In genomic region chr17:45586449-45586837, GRCm38 (mm10) we compare ENCODE assay signal across 10 mouse cellular contexts. TPM values are rescaled to one million over a fixed set of nuclear protein-coding genes. Genes with fewer than 3 reads are reported as not detected.
A peak's percentile ranks its signal among the peaks of the same experiment; 100 is the strongest.
DNase-seq lines count a peak whose midpoint lies in the region; ATAC-seq and TF ChIP-seq lines count a peak whose summit lies in the region.
"Had no signal": no experiment of that assay in that cellular context is flagged by ENCODE, and none has a peak within 500 bp of the region (broad histone marks: within the 10 kb centered on the region; RNA-seq: fewer than 3 reads in every experiment).

No protein-coding gene starts in this region.

- DNase-seq in adrenal gland, adult 2 months = peak; percentile 17
- no peak for DNase-seq in adrenal gland, adult 18-20 months (ENCODE audit: low spot score in 2 of 2)
- no peak for DNase-seq in kidney, adult 2 months
- DNase-seq in ES-CJ7 (ENCODE audit: low read depth, low spot score) = peak; percentile 92
- no peak for DNase-seq in urinary bladder, adult 18-20 months (ENCODE audit: low spot score in 2 of 2)
- no peak for DNase-seq in embryo, embryonic 10.5 days (ENCODE audit: low spot score)

- H3K4me2 ChIP-seq in kidney, embryonic 16.5 days (replicated peaks; ENCODE audit: low read depth, low read length) = no peak overlapping the region
- H3K4me2 ChIP-seq in liver, embryonic 12.5 days = 0 out of 2 replicates have a peak overlapping the region, but pooled peaks have one; percentile 10
- H3K4me2 ChIP-seq: midbrain, embryonic 12.5 days had no signal

- H3K27ac ChIP-seq in kidney, adult 2 months (ENCODE audit: insufficient read depth, low read depth, low read length) = peak overlapping the region; percentile 92; the same call in 1 of the 2 replicates
- no peak overlapping the region; the same call in 1 of the 2 replicates for H3K27ac ChIP-seq in kidney, embryonic 16.5 days (ENCODE audit: low read length)
- no peak overlapping the region for H3K27ac ChIP-seq in liver, embryonic 12.5 days

- H3K4me1 ChIP-seq in kidney, adult 2 months (ENCODE audit: control insufficient read depth, insufficient read depth, low read length) = peaks cover 26% of the 10 kb centered on the region
- H3K4me1 ChIP-seq in kidney, embryonic 16.5 days (ENCODE audit: insufficient read depth, low read length) = peaks cover 29% of the 10 kb centered on the region
- peaks cover 73% of the 10 kb centered on the region for H3K4me1 ChIP-seq in liver, embryonic 12.5 days

- TF ChIP-seq CTCF in kidney, adult 2 months (conservative IDR thresholded peaks at IDR 0.05; ENCODE audit: insufficient read depth, insufficient read length, low read depth, low read length) = peak; percentile 55

- no peaks in the 10 kb centered on the region for H3K27me3 ChIP-seq in kidney, adult 2 months (replicated peaks; ENCODE audit: control insufficient read depth, insufficient read depth, low read length)
- no peaks in the 10 kb centered on the region for H3K27me3 ChIP-seq in kidney, embryonic 16.5 days (ENCODE audit: insufficient read depth, low read length)
- H3K27me3 ChIP-seq in liver, embryonic 12.5 days (replicated peaks) = no peaks in the 10 kb centered on the region
- H3K27me3 ChIP-seq: midbrain, embryonic 12.5 days had no signal

- no peak overlapping the region for H3K4me3 ChIP-seq in kidney, adult 2 months (ENCODE audit: insufficient read depth, low read depth, low read length)
- H3K4me3 ChIP-seq in kidney, embryonic 16.5 days (ENCODE audit: low read length) = no peak overlapping the region
- H3K4me3 ChIP-seq in liver, embryonic 12.5 days = no peak overlapping the region
- H3K4me3 ChIP-seq: midbrain, embryonic 12.5 days had no signal

- 94% methylated on average over 3 of the region's 3 CpGs for WGBS in kidney, adult 2 months
- WGBS in kidney, embryonic 16.5 days = 92% methylated on average over 3 of the region's 3 CpGs
- WGBS in liver, embryonic 12.5 days (ENCODE audit: insufficient replicate concordance) = 94% methylated on average over 3 of the region's 3 CpGs

- no peak for TF ChIP-seq POLR2A in kidney, adult 2 months (IDR thresholded peaks at IDR 0.05; ENCODE audit: low read depth, low read length)

- no peak for ATAC-seq in kidney, embryonic 16.5 days (ENCODE audit: low FRiP score, low TSS enrichment)
- ATAC-seq in liver, embryonic 12.5 days = no peak
- ATAC-seq: forebrain, embryonic 14.5 days had no signal

- no peak overlapping the region for H3K9ac ChIP-seq in kidney, embryonic 16.5 days (replicated peaks; ENCODE audit: low read length)
- H3K9ac ChIP-seq in liver, embryonic 12.5 days = 0 out of 2 replicates have a peak overlapping the region, but pooled peaks have one; percentile 10
- H3K9ac ChIP-seq: midbrain, embryonic 12.5 days had no signal

- H3K9me3 ChIP-seq in kidney, embryonic 16.5 days (ENCODE audit: low read length) = peaks cover 9% of the 10 kb centered on the region; the same call in 1 of the 2 replicates
- no peaks in the 10 kb centered on the region for H3K9me3 ChIP-seq in liver, embryonic 12.5 days (replicated peaks)
- H3K9me3 ChIP-seq: midbrain, embryonic 12.5 days had no signal

- no peaks in the 10 kb centered on the region for H3K36me3 ChIP-seq in kidney, adult 2 months (ENCODE audit: control insufficient read depth, insufficient read depth, low read length)
- H3K36me3 ChIP-seq in kidney, embryonic 16.5 days (ENCODE audit: insufficient read depth, low read length) = peaks cover 32% of the 10 kb centered on the region
- H3K36me3 ChIP-seq in liver, embryonic 12.5 days = peaks cover 78% of the 10 kb centered on the region

RNA-seq across cellular contexts. Expression of gene Slc29a1, which starts 13.0 kb away (rescaled TPM):
- 100 to 1,000 TPM; 104 to 197 TPM for total RNA-seq in adrenal gland, adult 2 months (2021)
- polyA plus RNA-seq in adrenal gland, adult 2 months (2012; rRNA removed) = 288 and 410 TPM in 2 replicates
- total RNA-seq in adrenal gland, adult 18-20 months (2021) = 100 to 1,000 TPM; 121 to 161 TPM
- 89.5 and 90.4 TPM in 2 replicates for polyA plus RNA-seq in kidney, adult 2 months (2012; rRNA removed)
- 107 and 116 TPM in 2 replicates for polyA plus RNA-seq in kidney, embryonic 16.5 days (2015; fragmentation: Nextera tagmentation; extraction: Ambion mirVana)
- 260 and 267 TPM in 2 replicates for polyA plus RNA-seq in liver, embryonic 12.5 days (2016; fragmentation: Nextera tagmentation; extraction: Ambion mirVana)

RNA-seq across cellular contexts. Expression of gene Hsp90ab1, which starts 13.4 kb away (rescaled TPM):
- total RNA-seq in adrenal gland, adult 2 months (2021) = 1,000 to 10,000 TPM; 1,973 to 2,851 TPM
- 197 and 291 TPM in 2 replicates for polyA plus RNA-seq in adrenal gland, adult 2 months (2012; rRNA removed)
- total RNA-seq in adrenal gland, adult 18-20 months (2021) = 1,000 to 10,000 TPM; 2,801 to 2,860 TPM
- polyA plus RNA-seq in kidney, adult 2 months (2012; rRNA removed) = 369 and 408 TPM in 2 replicates
- 1,922 and 2,030 TPM in 2 replicates for polyA plus RNA-seq in kidney, embryonic 16.5 days (2015; fragmentation: Nextera tagmentation; extraction: Ambion mirVana)
- polyA plus RNA-seq in liver, embryonic 12.5 days (2016; fragmentation: Nextera tagmentation; extraction: Ambion mirVana) = 1,007 and 1,098 TPM in 2 replicates

RNA-seq across cellular contexts. Expression of gene Mymx, which starts 15.5 kb away (rescaled TPM):
- total RNA-seq in adrenal gland, adult 2 months (2021) = not detected
- polyA plus RNA-seq in adrenal gland, adult 2 months (2012; rRNA removed) = 0.18 and 0.55 TPM in 2 replicates
- not detected for total RNA-seq in adrenal gland, adult 18-20 months (2021)
- polyA plus RNA-seq in kidney, adult 2 months (2012; rRNA removed) = 6.4 and 7.1 TPM in 2 replicates
- 6.2 and 7.4 TPM in 2 replicates for polyA plus RNA-seq in kidney, embryonic 16.5 days (2015; fragmentation: Nextera tagmentation; extraction: Ambion mirVana)
- 0.33 TPM in 1 of 2 replicates, not detected in the other for polyA plus RNA-seq in liver, embryonic 12.5 days (2016; fragmentation: Nextera tagmentation; extraction: Ambion mirVana)
- polyA plus RNA-seq: forebrain, embryonic 14.5 days; midbrain, embryonic 12.5 days had no signal

RNA-seq across cellular contexts. Expression of gene Slc35b2, which starts 22.8 kb away (rescaled TPM):
- 10 to 100 TPM; 43.6 to 59.7 TPM for total RNA-seq in adrenal gland, adult 2 months (2021)
- polyA plus RNA-seq in adrenal gland, adult 2 months (2012; rRNA removed) = 167 and 198 TPM in 2 replicates
- total RNA-seq in adrenal gland, adult 18-20 months (2021) = 10 to 100 TPM; 28.1 to 44.2 TPM
- 75.5 and 96.1 TPM in 2 replicates for polyA plus RNA-seq in kidney, adult 2 months (2012; rRNA removed)
- polyA plus RNA-seq in kidney, embryonic 16.5 days (2015; fragmentation: Nextera tagmentation; extraction: Ambion mirVana) = 159 and 170 TPM in 2 replicates
- 69.1 and 72.5 TPM in 2 replicates for polyA plus RNA-seq in liver, embryonic 12.5 days (2016; fragmentation: Nextera tagmentation; extraction: Ambion mirVana)

RNA-seq across cellular contexts. Expression of gene Nfkbie, which starts 30.9 kb away (rescaled TPM):
- 1 to 10 TPM; 3.0 to 5.6 TPM for total RNA-seq in adrenal gland, adult 2 months (2021)
- polyA plus RNA-seq in adrenal gland, adult 2 months (2012; rRNA removed) = 5.2 and 6.4 TPM in 2 replicates
- 1 to 10 TPM; 2.7 to 3.5 TPM for total RNA-seq in adrenal gland, adult 18-20 months (2021)
- polyA plus RNA-seq in kidney, adult 2 months (2012; rRNA removed) = 4.3 and 5.8 TPM in 2 replicates
- 5.9 and 6.4 TPM in 2 replicates for polyA plus RNA-seq in kidney, embryonic 16.5 days (2015; fragmentation: Nextera tagmentation; extraction: Ambion mirVana)
- 2.0 TPM in 2 replicates for polyA plus RNA-seq in liver, embryonic 12.5 days (2016; fragmentation: Nextera tagmentation; extraction: Ambion mirVana)

Comparison
In these comparisons a context has a peak if more than half of its experiments do, and no peak if none do; other contexts are left out.
1. DNase-seq: peak in adrenal gland, adult 2 months (single experiment) and ES-CJ7 (single experiment); none in adrenal gland, adult 18-20 months (0 of 2), kidney, adult 2 months (single experiment), urinary bladder, adult 18-20 months (0 of 2) and embryo, embryonic 10.5 days (single experiment).